Mouse (Mus musculus) brain, embryonic 14.5 days (tissue): ENCODE results near the gene H2-Ab1.

Experiments
- CTCF ChIP-seq: fragments of 200-500 bp; IDR thresholded peaks from 2 replicates; pipeline ENCODE4 v1.5.1; 2012; ENCODE audit warnings: inconsistent platforms, mild to moderate bottlenecking, moderate library complexity, borderline replicate concordance; ENCODE audit not compliant: insufficient read depth, insufficient read length; ENCODE audit errors: extremely low read depth
- POLR2A ChIP-seq: fragments of 200-500 bp; IDR thresholded peaks from 2 replicates; pipeline ENCODE4 v1.6.1; 2012; ENCODE audit warnings: mild to moderate bottlenecking, inconsistent platforms, borderline replicate concordance; ENCODE audit not compliant: poor library complexity, insufficient read depth, insufficient read length, severe bottlenecking; ENCODE audit errors: extremely low read depth

- TF ChIP-seq CTCF (no peak), POLR2A (no peak)
Measured at GRCm38 (mm10) chr17:34211746-34212365, 45.6 kb upstream of the H2-Ab1 start.
